Mouse (Mus musculus) liver, adult 2 months (tissue): ENCODE data around the gene G430095P16Rik. TPM values are rescaled to one million over a fixed set of nuclear protein-coding genes. Genes with fewer than 3 reads are reported as not detected.

ENCODE experiments used
- DNase-seq: peaks from one replicate; pipeline ENCODE4 v3.0.0-alpha.2; 2011; ENCODE audit warnings: low read depth, low spot score; ENCODE audit errors: extremely low read depth
- H3K27ac ChIP-seq: fragments of 200-500 bp; replicated peaks from 2 replicates; pipeline ENCODE4 v1.5.1; 2012; ENCODE audit warnings: low read depth, mild to moderate bottlenecking, control low read depth, inconsistent platforms, low read length; ENCODE audit not compliant: insufficient read depth
- H3K27me3 ChIP-seq: fragments of 200-500 bp; 2 replicates; pipeline ENCODE4 v1.6.1; 2012; ENCODE audit warnings: mild to moderate bottlenecking, moderate library complexity, low read length, inconsistent platforms; ENCODE audit not compliant: control insufficient read depth, insufficient read depth
- H3K36me3 ChIP-seq: fragments of 200-500 bp; 2 replicates; pipeline ENCODE4 v1.6.1; 2012; ENCODE audit warnings: low read length, inconsistent platforms; ENCODE audit not compliant: control insufficient read depth, insufficient read depth
- H3K4me1 ChIP-seq: fragments of 200-500 bp; 2 replicates; pipeline ENCODE4 v1.6.1; 2011; ENCODE audit warnings: low read length; ENCODE audit not compliant: control insufficient read depth, insufficient read depth
- H3K4me3 ChIP-seq: fragments of 200-500 bp; 2 replicates; pipeline ENCODE4 v1.5.1; 2011; ENCODE audit warnings: low read depth, mild to moderate bottlenecking, control low read depth, low read length, moderate library complexity; ENCODE audit not compliant: insufficient read depth
- H3K79me2 ChIP-seq: fragments of 200-500 bp; 2 replicates; pipeline ENCODE4 v1.6.1; 2012; ENCODE audit warnings: inconsistent platforms, mild to moderate bottlenecking, low read length, moderate library complexity; ENCODE audit not compliant: control insufficient read depth, insufficient read depth
- H3K9ac ChIP-seq: fragments of 200-500 bp; 2 replicates; pipeline ENCODE4 v1.6.1; 2012; ENCODE audit warnings: low read depth, mild to moderate bottlenecking, control low read depth, inconsistent platforms, low read length
- CTCF ChIP-seq: fragments of 200-500 bp; IDR thresholded peaks from 2 replicates; pipeline ENCODE4 v1.5.1; 2011; ENCODE audit warnings: low read depth, low read length, control low read depth
- POLR2A ChIP-seq: fragments of 200-500 bp; IDR thresholded peaks from 2 replicates; pipeline ENCODE4 v1.6.1; 2011; ENCODE audit warnings: low read length, control low read depth; ENCODE audit not compliant: insufficient read depth; ENCODE audit errors: extremely low read depth
- WGBS: fragments of 180-500 bp; shearing (Covaris S2); methylation state at CpG from one replicate; pipeline ENCODE4 v1.1.7; 2018; 5-methylcytosine and 5-hydroxymethylcytosine counted together
- polyA plus RNA-seq: library from polyadenylated mRNA; depleted of rRNA; stranded (reverse); fragments of >200 nt; gene quantifications from 2 replicates; pipeline ENCODE4 v1.2.3, GENCODE M21; 2012
- total RNA-seq: library from RNA; depleted of rRNA; stranded (reverse); fragments of >200 nt; gene quantifications from 2 replicates; pipeline ENCODE4 v1.2.3, GENCODE M21; 2014

Gene G430095P16Rik
- total and polyA plus RNA-seq, 2 experiments: not detected

DNA sequence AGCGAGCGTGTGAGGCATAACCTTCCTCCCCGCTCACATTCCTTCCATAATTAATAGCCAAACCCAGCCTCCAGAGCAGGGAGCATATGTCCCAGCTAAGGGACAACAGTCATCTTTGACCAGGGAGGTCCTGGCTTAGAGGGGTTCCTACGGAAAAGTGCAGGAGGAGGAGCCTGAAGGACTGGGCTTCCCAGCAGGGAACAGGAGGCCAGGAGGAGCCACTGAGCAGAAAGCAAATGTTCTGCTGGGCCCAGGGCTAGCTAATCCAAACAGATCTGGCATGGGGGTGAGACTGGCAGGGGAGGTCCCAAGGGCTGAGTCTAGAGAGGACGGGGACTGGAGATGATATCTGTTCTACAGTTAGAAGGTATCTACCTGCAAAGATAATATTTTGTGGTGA lies 34.7 kb downstream of the G430095P16Rik start:
- peaks cover 19% of the 10 kb centered on the region for H3K79me2 ChIP-seq
- DNase-seq: no peak
- TF ChIP-seq CTCF (no peak), POLR2A (no peak)
- H3K36me3 ChIP-seq: peaks cover 2% of the 10 kb centered on the region
- H3K4me3 ChIP-seq: no peak overlapping the region
- peaks cover 10% of the 10 kb centered on the region for H3K4me1 ChIP-seq
- no peak overlapping the region for H3K27ac ChIP-seq
- H3K27me3 ChIP-seq: no peaks in the 10 kb centered on the region
- 88% methylated on average over 5 of the region's 5 CpGs for WGBS
- no peak overlapping the region for H3K9ac ChIP-seq

- no peaks in the 10 kb centered on the region for H3K27me3 ChIP-seq
- H3K9ac ChIP-seq: no peak overlapping the region
- H3K36me3 ChIP-seq: peaks cover 2% of the 10 kb centered on the region
- H3K79me2 ChIP-seq: peaks cover 18% of the 10 kb centered on the region
- 99% methylated on average over 3 of the region's 3 CpGs for WGBS
- DNase-seq: no peak
- no peak for TF ChIP-seq POLR2A
- TF ChIP-seq CTCF: no peak
- H3K4me3 ChIP-seq: no peak overlapping the region
- peaks cover 10% of the 10 kb centered on the region for H3K4me1 ChIP-seq
- H3K27ac ChIP-seq: no peak overlapping the region
These were observed 35.5 kb downstream of the G430095P16Rik start for GRCm38 (mm10) chr8:84758308-84758707.

DNA sequence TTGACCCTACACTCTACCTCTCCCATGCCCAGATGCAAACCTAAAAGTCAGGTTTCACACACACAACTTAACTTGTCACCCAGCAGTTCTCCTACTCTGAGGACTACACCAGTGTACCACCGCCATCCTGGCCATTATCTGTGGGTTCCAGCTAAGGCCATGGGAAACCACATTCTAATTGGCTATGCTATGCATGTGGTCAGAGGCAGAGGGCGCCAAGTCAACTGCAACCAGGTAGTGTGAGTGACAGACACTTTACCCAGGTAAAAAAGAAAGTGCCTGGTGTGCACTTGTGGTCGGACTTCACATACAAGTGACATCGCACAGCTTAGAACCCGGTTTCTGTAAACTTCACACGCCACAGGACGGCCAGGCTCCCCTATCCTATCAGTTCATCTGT lies 36.3 kb downstream of the G430095P16Rik start:
- peaks cover 18% of the 10 kb centered on the region for H3K79me2 ChIP-seq
- H3K9ac ChIP-seq: no peak overlapping the region
- TF ChIP-seq CTCF (peak; percentile 60), POLR2A (no peak)
- 65% methylated on average over 7 of the region's 7 CpGs for WGBS
- H3K27me3 ChIP-seq: no peaks in the 10 kb centered on the region
- no peak overlapping the region for H3K27ac ChIP-seq
- H3K4me3 ChIP-seq: no peak overlapping the region
- peaks cover 2% of the 10 kb centered on the region for H3K36me3 ChIP-seq
- peaks cover 10% of the 10 kb centered on the region for H3K4me1 ChIP-seq
- DNase-seq: peak; percentile 57

- Histone ChIP-seq H3K9ac (no peak overlapping the region), H3K79me2 (peaks cover 20% of the 10 kb centered on the region), H3K4me3 (no peak overlapping the region), H3K4me1 (peaks cover 10% of the 10 kb centered on the region), H3K36me3 (peaks cover 2% of the 10 kb centered on the region), H3K27me3 (no peaks in the 10 kb centered on the region), H3K27ac (no peak overlapping the region)
- WGBS: 95% methylated on average over 10 of the region's 10 CpGs
- TF ChIP-seq POLR2A (no peak), CTCF (no peak)
- no peak for DNase-seq
These were observed 36.9 kb downstream of the G430095P16Rik start for GRCm38 (mm10) chr8:84759718-84760117.

DNA sequence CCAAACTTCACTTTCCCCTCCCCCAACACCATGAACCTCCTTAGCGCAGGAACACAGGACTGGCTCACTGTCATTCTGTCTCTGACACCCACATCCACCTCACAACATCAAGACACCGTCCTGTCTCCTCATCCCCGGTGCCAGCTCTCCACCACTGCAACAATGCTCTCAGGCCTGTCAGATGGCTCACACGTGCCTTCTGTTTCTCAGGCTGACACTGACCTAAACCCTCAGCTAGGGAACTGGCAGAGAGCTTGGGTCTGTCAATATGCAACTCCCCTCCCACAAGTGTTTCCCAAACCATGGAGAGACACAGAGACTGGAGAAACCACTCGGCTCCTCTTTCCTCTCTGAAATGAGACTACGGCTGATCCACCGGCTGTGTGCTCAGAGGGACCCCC lies 37.6 kb downstream of the G430095P16Rik start:
- TF ChIP-seq POLR2A: no peak
- TF ChIP-seq CTCF: no peak
- H3K36me3 ChIP-seq: peaks cover 2% of the 10 kb centered on the region
- H3K9ac ChIP-seq: peak overlapping the region; percentile 19; the same call in 1 of the 2 replicates
- H3K27ac ChIP-seq: peak overlapping the region; percentile 57
- H3K27me3 ChIP-seq: no peaks in the 10 kb centered on the region
- peak; percentile 85 for DNase-seq
- no peak overlapping the region for H3K4me3 ChIP-seq
- H3K4me1 ChIP-seq: peaks cover 10% of the 10 kb centered on the region
- H3K79me2 ChIP-seq: peaks cover 27% of the 10 kb centered on the region
- WGBS: 31% methylated on average over 7 of the region's 7 CpGs

DNA sequence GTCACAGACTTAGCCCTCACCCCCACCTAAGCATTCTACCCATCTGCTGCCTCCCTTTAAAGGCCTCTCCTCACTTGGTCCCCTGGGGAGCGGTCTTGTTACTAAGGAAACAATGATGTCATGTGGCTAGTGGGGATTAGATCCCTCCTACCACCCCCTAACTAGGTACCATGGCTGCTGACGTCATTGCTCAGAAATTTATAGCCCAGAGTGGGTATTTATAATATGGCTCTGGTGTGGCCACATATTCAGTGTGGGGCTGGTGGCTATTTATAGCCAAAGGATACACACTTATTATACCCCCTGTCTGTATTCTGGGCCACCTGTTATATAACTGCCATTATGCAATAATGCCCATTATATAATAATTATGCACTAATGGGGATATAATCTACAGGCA lies 38.1 kb downstream of the G430095P16Rik start:
- peaks cover 29% of the 10 kb centered on the region for H3K79me2 ChIP-seq
- H3K27ac ChIP-seq: peak overlapping the region; percentile 57
- TF ChIP-seq CTCF (no peak), POLR2A (no peak)
- no peaks in the 10 kb centered on the region for H3K27me3 ChIP-seq
- H3K4me1 ChIP-seq: peaks cover 11% of the 10 kb centered on the region
- peak overlapping the region; percentile 19; the same call in 1 of the 2 replicates for H3K9ac ChIP-seq
- no peak overlapping the region for H3K4me3 ChIP-seq
- no peak for DNase-seq
- peaks cover 2% of the 10 kb centered on the region for H3K36me3 ChIP-seq
- 90% methylated on average over 2 of the region's 2 CpGs for WGBS
